Mouse (Mus musculus) adipocyte (in vitro differentiated cells): ENCODE results near the gene Myl7.

Experiments
- DNase-seq: peaks from one replicate; pipeline ENCODE4 v3.0.0-alpha.2; 2016; ENCODE audit warnings: low spot score

Gene Myl7

GRCm38 (mm10) chr11:5862394-5863105, 36.0 kb downstream of the Myl7 start:
- DNase-seq = peak; percentile 64

- no peak for DNase-seq
These were observed 36.7 kb downstream of the Myl7 start, which contains the start of gene Aebp1 for GRCm38 (mm10) chr11:5861678-5862393. Gene Aebp1 (plus strand): TSS chr11:5861947.

GRCm38 (mm10) chr11:5860639-5861038, 37.9 kb downstream of the Myl7 start:
- DNase-seq = no peak

- DNase-seq = peak; percentile 35
These were observed 38.6 kb downstream of the Myl7 start for GRCm38 (mm10) chr11:5859883-5860550.

- no peak for DNase-seq
These were observed 39.9 kb downstream of the Myl7 start for GRCm38 (mm10) chr11:5858723-5859122.

GRCm38 (mm10) chr11:5856479-5857130, 42.0 kb downstream of the Myl7 start:
- DNase-seq = no peak

GRCm38 (mm10) chr11:5855902-5856301, 42.7 kb downstream of the Myl7 start:
- peak; percentile 50 for DNase-seq

- no peak for DNase-seq
These were observed 43.1 kb downstream of the Myl7 start for GRCm38 (mm10) chr11:5855481-5855880.

- no peak for DNase-seq
These were observed 46.3 kb downstream of the Myl7 start for GRCm38 (mm10) chr11:5852314-5852713.

GRCm38 (mm10) chr11:5851021-5851736, 47.4 kb downstream of the Myl7 start:
- no peak for DNase-seq

GRCm38 (mm10) chr11:5850452-5850851, 48.1 kb downstream of the Myl7 start:
- no peak for DNase-seq

GRCm38 (mm10) chr11:5849316-5849715, 49.3 kb downstream of the Myl7 start:
- DNase-seq = no peak

- DNase-seq = no peak
These were observed 49.8 kb downstream of the Myl7 start for GRCm38 (mm10) chr11:5848741-5849140.

- DNase-seq = peak; percentile 21
These were observed 51.8 kb downstream of the Myl7 start for GRCm38 (mm10) chr11:5846639-5847345.
